Mouse (Mus musculus) liver, embryonic 14.5 days (tissue): Measurements from ENCODE around the gene Chrd.

Experiments
- CTCF ChIP-seq: IDR thresholded peaks from 2 replicates; pipeline ENCODE4 v1.5.1; 2016; ENCODE audit warnings: antibody characterized with exemption, low read depth, control low read depth
- EP300 ChIP-seq: IDR thresholded peaks from 2 replicates; pipeline ENCODE4 v1.6.1; 2016; ENCODE audit warnings: antibody characterized with exemption, low read depth

DNA sequence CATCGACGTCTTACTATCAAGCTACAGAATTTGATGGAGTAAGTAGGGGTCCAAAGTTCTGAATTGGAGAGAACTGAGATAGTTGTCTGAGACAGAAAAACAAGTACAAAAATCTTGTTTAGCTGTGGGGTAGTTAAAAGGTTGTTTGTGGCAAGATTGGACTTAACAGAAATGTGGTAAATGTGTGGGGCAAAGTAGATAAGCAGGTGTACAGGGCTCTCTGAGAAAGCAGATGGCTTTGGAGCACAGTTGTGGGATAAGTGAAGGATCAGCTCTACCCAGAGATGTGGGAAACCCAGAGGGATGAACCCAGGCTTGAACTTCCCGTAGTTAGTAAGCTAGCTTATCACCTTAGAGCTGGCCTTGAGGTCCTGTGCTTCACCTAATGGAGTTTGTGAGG is 42.2 kb upstream of the Chrd start:
- TF ChIP-seq CTCF (no peak), EP300 (0 out of 2 replicates have a peak, but pooled peaks have one; percentile 36)
